Mouse (Mus musculus): ENCODE measurements around the gene Ldhd.

The Ldhd gene

GRCm38 (mm10) chr8:111594044-111594840 is 35.9 kb downstream of the Ldhd start:
- no peak for DNase-seq (ENCODE audit: low read depth)

GRCm38 (mm10) chr8:111592390-111592910 is 37.7 kb downstream of the Ldhd start:
- DNase-seq (ENCODE audit: low read depth) = no peak

- no peak for DNase-seq (ENCODE audit: low read depth)
These were observed 39.0 kb downstream of the Ldhd start for GRCm38 (mm10) chr8:111591176-111591575.

GRCm38 (mm10) chr8:111590214-111590613 is 40.0 kb downstream of the Ldhd start:
- no peak for DNase-seq (ENCODE audit: low read depth)

DNA sequence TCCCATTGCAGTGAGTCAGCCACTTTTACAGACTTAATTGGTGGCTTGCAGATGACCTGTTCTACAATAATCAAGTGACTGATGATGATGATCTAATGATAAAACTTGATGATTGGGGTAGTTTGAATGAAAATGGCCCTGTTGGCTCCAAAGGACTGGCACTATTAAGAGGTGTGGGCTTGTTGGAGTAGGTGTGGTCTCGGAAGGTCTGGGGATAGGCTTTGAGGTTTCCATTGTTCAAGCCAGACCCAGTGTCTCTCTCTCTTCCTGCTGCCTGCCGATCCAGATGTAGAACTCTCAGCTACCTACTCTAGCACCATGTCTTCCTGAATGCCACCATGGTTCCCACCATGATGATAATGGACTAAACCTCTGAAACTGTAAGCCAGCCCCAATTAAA is 41.8 kb downstream of the Ldhd start:
- DNase-seq (ENCODE audit: low read depth) = no peak

- no peak for DNase-seq (ENCODE audit: low read depth)
These were observed 42.6 kb downstream of the Ldhd start for GRCm38 (mm10) chr8:111587545-111588094.

DNA sequence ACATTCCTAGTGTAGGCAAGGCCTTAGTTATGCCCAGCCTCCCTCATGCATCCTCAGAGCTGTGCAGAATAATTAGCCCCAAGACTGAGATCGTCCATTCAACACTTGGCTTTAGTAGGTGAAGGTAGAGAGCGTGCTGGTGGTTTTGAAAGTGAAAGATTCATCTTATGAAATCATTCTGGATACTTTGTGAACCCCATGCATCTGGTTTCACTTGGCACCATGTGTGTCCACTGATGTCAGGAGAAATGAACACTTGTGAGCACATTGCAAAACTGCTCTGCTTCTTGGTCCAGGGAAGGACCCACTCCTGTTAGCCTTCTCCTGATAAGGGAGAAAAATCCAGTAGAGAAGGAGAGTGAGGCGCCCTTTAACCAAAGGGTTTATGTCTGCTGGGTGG is 45.2 kb downstream of the Ldhd start:
- no peak for DNase-seq (ENCODE audit: low read depth)

GRCm38 (mm10) chr8:111582386-111582785 is 47.8 kb downstream of the Ldhd start:
- DNase-seq (ENCODE audit: low read depth) = no peak

GRCm38 (mm10) chr8:111580306-111580705 is 49.9 kb downstream of the Ldhd start:
- DNase-seq (ENCODE audit: low read depth) = no peak

DNA sequence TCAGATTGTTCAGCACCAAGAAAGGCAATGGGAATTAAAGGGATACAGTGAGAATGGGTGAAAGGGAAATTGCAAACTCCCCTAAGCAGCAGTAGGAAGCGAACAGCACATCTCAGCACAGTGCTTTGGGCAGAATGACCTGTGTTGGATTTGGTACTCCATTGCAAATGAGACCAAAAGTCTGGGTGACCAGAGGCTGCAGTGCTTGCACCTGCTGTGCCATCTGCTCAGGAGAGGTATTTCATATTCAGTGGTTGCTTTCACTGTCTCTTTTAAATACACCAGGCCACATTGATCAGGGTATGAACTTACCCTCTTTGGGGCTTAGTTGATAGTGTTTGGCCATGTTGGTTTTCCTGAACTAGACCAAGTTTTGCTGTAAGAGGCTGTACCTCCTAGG is 50.9 kb downstream of the Ldhd start:
- no peak for DNase-seq (ENCODE audit: low read depth)

GRCm38 (mm10) chr8:111577880-111578533 is 52.2 kb downstream of the Ldhd start:
- DNase-seq (ENCODE audit: low read depth) = no peak

GRCm38 (mm10) chr8:111576501-111576900 is 53.7 kb downstream of the Ldhd start:
- no peak for DNase-seq (ENCODE audit: low read depth)

GRCm38 (mm10) chr8:111575492-111575891 is 54.7 kb downstream of the Ldhd start:
- no peak for DNase-seq (ENCODE audit: low read depth)

GRCm38 (mm10) chr8:111574016-111574415 is 56.2 kb downstream of the Ldhd start:
- no peak for DNase-seq (ENCODE audit: low read depth)

Measured in fibroblast of lung, adult 2 months (primary cell).